Mouse (Mus musculus) erythroid progenitor cell, adult 5-6 weeks (primary cell): ENCODE data around the gene Kat2a. TPM values are rescaled to one million over a fixed set of nuclear protein-coding genes. Genes with fewer than 3 reads are reported as not detected.

Experiments
- ATAC-seq: replicated peaks from 2 replicates; pipeline ENCODE4 v1.8.0; 2016; ENCODE audit warnings: moderate number of reproducible peaks, mild to moderate bottlenecking, moderate TSS enrichment, inconsistent platforms; ENCODE audit not compliant: poor library complexity, low FRiP score, severe bottlenecking
- total RNA-seq, 2 experiments: library from RNA; stranded (forward) in 1 of 2; stranded (reverse) in 1 of 2; fragments of 150-400 nt in 1 of 2; fragments of 186-747, 209-891 nt in 1 of 2; gene quantifications; 2 replicates each; pipeline versions ENCODE4 v1.2.3 to v1.2.4; 2015 to 2017; ENCODE audit warnings: low replicate concordance in 2 of 2

Kat2a gene
- total RNA-seq (2015; ENCODE audit: low replicate concordance), result 2.5 and 11.2 TPM in 2 replicates
- total RNA-seq (2017; ENCODE audit: low replicate concordance), result 1.9 and 2.6 TPM in 2 replicates

GRCm38 (mm10) chr11:100711783-100712615 lies at the start of gene Kat2a:
TSS of gene Kat2a (minus strand) at chr11:100712465.
- peak; percentile 60; the same call in 1 of the 2 replicates for ATAC-seq

- ATAC-seq, result peak; percentile 78
These were observed 49.3 kb upstream of the Kat2a start for GRCm38 (mm10) chr11:100761547-100762045.

GRCm38 (mm10) chr11:100759611-100760233 lies 47.5 kb upstream of the Kat2a start, which contains the start of gene Kcnh4:
TSS of gene Kcnh4 (minus strand) at chr11:100759942.
- ATAC-seq, result peak; percentile 85

DNA sequence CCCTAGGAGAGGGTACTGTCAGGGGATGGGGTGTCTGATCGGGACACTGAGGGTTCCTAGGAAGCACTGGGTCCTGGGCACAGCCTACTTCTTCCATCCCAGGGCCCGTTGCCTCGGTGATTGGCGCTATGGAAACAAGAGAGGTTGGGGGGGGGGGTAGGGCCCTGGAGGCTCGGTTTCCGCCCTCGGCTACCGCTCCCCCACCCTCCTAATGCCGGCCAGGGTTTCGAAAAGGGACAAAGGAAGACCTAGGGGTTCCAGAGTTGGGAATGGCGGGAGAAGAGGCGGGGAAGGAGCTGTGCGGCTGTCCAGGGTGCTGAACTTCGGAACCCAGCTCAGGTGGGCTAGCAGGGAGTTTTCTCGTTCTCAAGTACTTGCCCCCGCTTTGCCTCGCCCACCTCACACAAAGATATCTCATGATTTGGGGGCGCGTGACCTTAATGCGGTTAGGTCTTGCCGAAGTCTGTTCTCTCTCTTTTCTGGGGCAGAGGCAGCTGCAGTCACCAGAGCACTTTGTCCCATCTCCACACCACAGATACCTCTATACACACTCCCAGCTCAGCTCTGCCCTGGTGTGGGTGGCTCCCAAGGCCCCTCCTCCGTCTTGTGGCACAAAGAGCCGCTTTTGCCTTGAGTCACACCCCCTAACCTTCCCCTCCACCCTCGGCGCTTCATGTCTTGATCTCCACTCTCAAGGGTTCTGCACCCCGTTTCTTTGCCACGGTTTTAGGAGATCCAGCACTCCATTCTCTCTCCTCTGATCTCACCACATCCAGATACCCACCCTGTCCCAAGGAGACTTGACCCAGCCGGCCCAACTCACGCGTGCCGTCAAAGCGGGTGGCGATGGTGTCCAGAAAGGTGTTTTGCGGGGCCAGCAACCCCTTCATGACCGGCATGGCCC lies 46.7 kb upstream of the Kat2a start:
- ATAC-seq, result no peak

DNA sequence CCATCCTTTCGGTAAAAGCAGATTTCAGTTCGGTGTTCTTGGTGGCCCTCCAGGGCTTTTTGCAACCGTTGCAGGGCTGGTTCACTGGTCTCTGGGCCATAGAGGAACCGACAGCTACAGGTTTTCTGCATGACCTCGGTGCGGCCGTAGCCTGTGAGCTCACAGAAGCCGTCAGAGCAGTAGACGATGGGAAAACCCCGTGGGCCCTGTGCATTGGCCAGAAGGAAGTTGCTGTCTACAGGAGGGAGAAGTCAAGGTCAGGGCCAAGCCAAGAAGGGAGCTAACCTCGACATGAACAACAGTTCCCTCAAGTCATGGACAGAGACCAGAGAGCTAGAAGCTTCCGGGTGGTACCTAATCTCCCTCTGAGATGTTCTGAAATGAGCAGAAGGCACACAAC lies 45.3 kb upstream of the Kat2a start:
- ATAC-seq, result no peak

GRCm38 (mm10) chr11:100756476-100756875 lies 44.2 kb upstream of the Kat2a start:
- ATAC-seq, result no peak

DNA sequence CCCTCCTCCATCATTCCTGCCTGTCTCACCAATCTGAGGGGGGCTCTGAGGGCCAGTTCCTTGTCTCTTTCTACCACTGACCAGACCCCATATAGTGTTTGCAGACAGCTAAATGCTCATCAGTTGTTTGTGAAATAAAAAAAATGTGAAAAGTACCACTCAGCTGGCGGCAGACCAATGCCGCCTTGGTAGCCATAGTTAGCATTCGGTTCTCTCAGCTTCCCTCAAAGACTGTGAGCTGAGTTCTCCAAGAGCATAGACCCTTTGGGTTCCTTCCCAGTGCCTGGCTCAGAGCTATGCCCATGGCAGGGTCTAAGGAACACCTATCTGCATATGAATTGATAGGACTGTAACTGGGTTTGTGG lies 42.4 kb upstream of the Kat2a start:
- ATAC-seq, result no peak

DNA sequence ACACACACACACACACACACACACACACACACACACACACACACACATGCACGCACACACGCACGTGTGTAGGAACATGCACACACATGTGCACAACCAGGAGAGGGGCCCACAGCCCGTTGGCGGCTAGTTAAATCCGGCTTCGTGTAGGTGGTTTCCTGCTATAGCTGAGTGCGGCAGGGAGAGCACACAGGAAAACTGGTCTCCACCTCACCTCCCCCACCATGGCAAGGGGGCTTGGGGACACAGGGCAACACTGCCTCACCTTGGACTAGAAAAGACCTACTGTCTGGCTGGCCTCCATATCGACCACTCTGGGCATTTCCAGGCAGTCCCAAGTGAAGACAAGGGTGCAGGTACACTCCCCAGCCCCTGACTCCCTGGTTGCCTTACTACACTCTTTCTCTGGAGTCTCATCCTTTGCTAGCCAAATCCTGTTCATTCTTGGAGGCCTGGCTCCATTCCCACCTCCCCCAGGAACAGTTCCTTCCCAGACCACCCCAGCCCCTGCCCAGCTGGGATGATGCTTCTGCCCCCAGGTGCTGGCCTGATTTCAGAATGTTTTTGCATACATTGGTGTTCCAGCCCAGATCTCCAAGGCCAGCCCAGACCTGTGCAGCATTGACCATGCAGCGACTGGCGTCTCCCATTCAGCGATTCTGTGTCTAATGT lies 41.9 kb upstream of the Kat2a start:
- no peak for ATAC-seq

DNA sequence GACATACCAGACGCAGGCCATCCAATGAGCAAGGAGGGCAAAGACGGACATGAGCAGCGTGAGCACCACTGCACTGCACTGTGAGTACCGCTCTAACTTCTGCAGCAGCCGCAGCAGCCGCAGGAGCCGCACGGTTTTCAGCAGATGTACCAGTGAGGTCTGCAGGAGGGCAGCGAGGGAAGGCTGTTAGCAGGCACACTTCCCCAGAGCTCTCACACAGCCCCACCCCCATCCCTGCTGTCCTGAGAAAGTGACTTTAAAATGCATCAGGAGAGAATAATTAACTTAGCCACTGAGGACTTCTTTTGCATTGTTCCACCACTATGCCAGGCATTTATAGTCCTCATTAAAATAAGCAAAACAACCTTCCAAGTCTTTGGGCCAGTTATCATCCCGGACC lies 40.0 kb upstream of the Kat2a start:
- ATAC-seq, result no peak

DNA sequence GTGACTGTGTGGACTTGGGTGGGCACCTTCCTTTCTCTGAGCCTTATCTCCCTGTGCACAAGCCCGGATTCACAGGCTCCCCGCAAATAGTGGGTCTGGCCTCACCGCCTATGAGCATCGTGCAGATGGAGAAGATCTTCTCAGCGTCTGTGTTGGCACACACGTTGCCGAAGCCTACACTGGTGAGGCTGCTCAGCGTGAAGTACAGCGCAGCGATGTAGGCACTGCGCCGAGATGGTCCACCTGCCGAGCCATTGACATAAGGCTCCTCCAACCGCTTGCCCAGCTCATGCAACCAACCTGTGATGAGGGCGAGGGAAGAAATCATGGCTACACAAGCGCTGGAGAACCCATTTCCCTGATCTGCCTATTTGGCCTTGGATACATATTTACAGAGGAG lies 37.9 kb upstream of the Kat2a start:
- no peak for ATAC-seq

DNA sequence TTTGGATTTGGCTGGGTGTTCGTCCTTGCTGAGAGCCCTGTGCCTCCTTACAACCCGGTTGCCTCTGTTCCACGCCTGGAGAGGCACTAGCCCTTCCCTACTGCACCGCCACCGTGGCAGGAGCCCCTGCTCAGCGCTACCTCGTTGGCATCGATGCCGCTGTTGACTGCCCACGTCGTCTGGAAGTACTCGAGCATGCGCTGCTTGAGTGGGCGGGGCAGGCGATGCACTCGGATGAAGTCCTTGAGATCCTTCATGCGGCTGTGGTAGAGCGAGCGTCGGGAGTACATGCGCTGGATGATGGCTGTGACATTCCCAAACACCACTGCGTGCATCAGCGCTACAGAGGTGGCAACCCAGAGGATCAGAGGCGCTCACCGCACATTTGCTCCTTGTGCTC lies 37.2 kb upstream of the Kat2a start:
- ATAC-seq, result no peak

DNA sequence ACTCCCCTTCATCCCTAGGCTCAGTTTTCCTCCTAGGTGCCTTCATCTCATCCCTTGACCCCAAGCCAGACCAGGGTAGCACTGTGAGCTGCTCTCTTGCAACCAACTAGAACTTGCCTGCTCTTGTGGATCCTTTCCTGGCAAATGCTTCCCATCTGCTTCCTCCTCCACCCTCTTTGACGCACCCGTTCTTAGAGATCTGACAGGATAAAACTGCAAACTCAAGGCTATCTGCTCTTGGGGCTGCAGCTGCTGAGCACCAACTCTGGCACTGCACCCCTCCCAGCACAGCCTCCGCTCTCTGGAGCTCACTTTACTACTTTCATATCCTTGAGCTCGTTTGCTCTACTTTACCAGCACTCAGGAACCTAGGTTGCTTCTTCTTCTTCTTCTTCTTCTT lies 36.4 kb upstream of the Kat2a start:
- no peak for ATAC-seq

GRCm38 (mm10) chr11:100747114-100747513 lies 34.8 kb upstream of the Kat2a start:
- no peak for ATAC-seq

- no peak for ATAC-seq
These were observed 34.3 kb upstream of the Kat2a start for GRCm38 (mm10) chr11:100746546-100746945.

GRCm38 (mm10) chr11:100745085-100745484 lies 32.8 kb upstream of the Kat2a start:
- peak; percentile 41 for ATAC-seq

- no peak for ATAC-seq
These were observed 29.1 kb upstream of the Kat2a start for GRCm38 (mm10) chr11:100741348-100741747.

DNA sequence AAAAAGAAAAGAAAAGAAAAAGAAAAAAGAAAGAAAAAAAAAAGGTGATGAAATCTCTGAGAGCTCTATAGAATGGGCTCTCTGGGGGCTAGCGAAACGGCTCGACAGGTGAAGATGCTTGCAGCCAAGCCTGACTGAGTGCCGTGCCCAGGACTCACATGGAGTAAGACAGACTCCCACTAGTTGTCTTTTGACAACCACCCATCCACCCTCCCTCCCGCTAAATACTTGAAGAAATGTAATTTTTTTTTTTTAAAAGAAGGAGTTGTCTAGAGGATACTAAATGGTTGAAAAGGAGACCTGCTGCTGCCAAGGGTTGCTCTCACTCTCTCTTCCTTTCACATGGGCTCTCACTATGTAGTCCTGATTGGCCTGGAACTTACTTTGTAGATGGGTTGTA lies 26.5 kb upstream of the Kat2a start:
- no peak for ATAC-seq

GRCm38 (mm10) chr11:100738066-100738604 lies 25.9 kb upstream of the Kat2a start, which contains the start of gene Rab5c:
TSS of gene Rab5c (minus strand) at chr11:100738215.
- peak; percentile 88 for ATAC-seq

- ATAC-seq, result peak; percentile 64
These were observed 25.0 kb upstream of the Kat2a start for GRCm38 (mm10) chr11:100737105-100737733.
